Mouse (Mus musculus): Measurements from ENCODE around the gene Il18rap. TPM values are rescaled to one million over a fixed set of nuclear protein-coding genes. Genes with fewer than 3 reads are reported as not detected.

Il18rap gene
- polyA plus RNA-seq, 1 experiment from 2014 or later, result 0.08 TPM

Other genes with a start within 250 kb of the Il18rap start
- 0.70 and 0.85 TPM in 2 replicates for gene Il1rl2, start 190.8 kb upstream of the Il18rap start, polyA plus RNA-seq (2014; fragmentation: Nextera tagmentation; extraction: Ambion mirVana)
- gene Il1rl1, start 85.8 kb upstream of the Il18rap start, polyA plus RNA-seq (2014; fragmentation: Nextera tagmentation; extraction: Ambion mirVana), result 0.07 TPM in 1 of 2 replicates, not detected in the other
- not detected in 2 replicates for gene Il18r1, start 49.8 kb upstream of the Il18rap start, polyA plus RNA-seq (2014; fragmentation: Nextera tagmentation; extraction: Ambion mirVana)
- not detected in 2 replicates for gene Slc9a4, start 64.7 kb downstream of the Il18rap start, polyA plus RNA-seq (2014; fragmentation: Nextera tagmentation; extraction: Ambion mirVana)
- gene Slc9a2, start 165.2 kb downstream of the Il18rap start, polyA plus RNA-seq (2014; fragmentation: Nextera tagmentation; extraction: Ambion mirVana), result 0.09 and 0.14 TPM in 2 replicates